Mouse (Mus musculus) myocyte (in vitro differentiated cells): Measurements from ENCODE around the gene Rab20. TPM values are rescaled to one million over a fixed set of nuclear protein-coding genes. Genes with fewer than 3 reads are reported as not detected.

ENCODE experiments used
- H3K27me3 ChIP-seq: one replicate; pipeline ENCODE4 v1.6.1; 2011; ENCODE audit not compliant: control insufficient read depth, insufficient read depth, insufficient read length
- H3K36me3 ChIP-seq: one replicate; pipeline ENCODE4 v1.6.1; 2011; ENCODE audit not compliant: control insufficient read depth, insufficient read depth
- H3K4me2 ChIP-seq: one replicate; pipeline ENCODE4 v1.6.1; 2011; ENCODE audit warnings: low read depth, control low read depth
- H3K4me3 ChIP-seq: one replicate; pipeline ENCODE4 v1.5.1; 2011; ENCODE audit warnings: mild to moderate bottlenecking, control low read depth, moderate library complexity
- H3K79me2 ChIP-seq: one replicate; pipeline ENCODE4 v1.6.1; 2011; ENCODE audit not compliant: control insufficient read depth, insufficient read depth
- H3ac ChIP-seq: one replicate; pipeline ENCODE4 v1.6.1; 2011; ENCODE audit not compliant: control insufficient read depth, insufficient read length
- CEBPB ChIP-seq: IDR thresholded peaks from 2 replicates; pipeline ENCODE4 v1.6.1; 2011; ENCODE audit warnings: mild to moderate bottlenecking, moderate library complexity; ENCODE audit not compliant: poor library complexity, insufficient read depth, severe bottlenecking
- E2F4 ChIP-seq: IDR thresholded peaks from one replicate; pipeline ENCODE4 v1.6.1; 2011; ENCODE audit warnings: mild to moderate bottlenecking, control low read depth, moderate library complexity; ENCODE audit not compliant: insufficient read depth
- MAX ChIP-seq: IDR thresholded peaks from one replicate; pipeline ENCODE4 v1.6.1; 2011; ENCODE audit warnings: low read depth, mild to moderate bottlenecking, control low read depth
- MYOD1 ChIP-seq, 3 experiments: IDR thresholded peaks; one replicate each; pipeline ENCODE4 v1.6.1; 2011; ENCODE audit warnings: control low read depth in 2 of 3, low read depth in 2 of 3, mild to moderate bottlenecking in 2 of 3, moderate library complexity in 1 of 3; ENCODE audit not compliant: insufficient read length in 2 of 3, control insufficient read depth in 1 of 3
- MYOG ChIP-seq, 3 experiments: IDR thresholded peaks; one replicate each; pipeline ENCODE4 v1.6.1; 2011; ENCODE audit warnings: control low read depth in 2 of 3, low read depth in 2 of 3, mild to moderate bottlenecking in 2 of 3; ENCODE audit not compliant: insufficient read length in 2 of 3, control insufficient read depth in 1 of 3, insufficient read depth in 1 of 3
- POLR2A ChIP-seq: IDR thresholded peaks from one replicate; pipeline ENCODE4 v1.6.1; 2011; ENCODE audit warnings: low read depth, mild to moderate bottlenecking, control low read depth, moderate library complexity; ENCODE audit not compliant: insufficient read length
- POLR2AphosphoS2 ChIP-seq: IDR thresholded peaks from one replicate; pipeline ENCODE4 v1.6.1; 2011; ENCODE audit warnings: low read depth, control low read depth; ENCODE audit not compliant: insufficient read length
- REST ChIP-seq: IDR thresholded peaks from one replicate; pipeline ENCODE4 v1.6.1; 2011; ENCODE audit warnings: mild to moderate bottlenecking, control low read depth, moderate library complexity; ENCODE audit not compliant: insufficient read depth, insufficient read length
- SRF ChIP-seq: IDR thresholded peaks from one replicate; pipeline ENCODE4 v1.6.1; 2011; ENCODE audit warnings: low read depth; ENCODE audit not compliant: control insufficient read depth, insufficient read length
- TCF12 ChIP-seq: IDR thresholded peaks from one replicate; pipeline ENCODE4 v1.6.1; 2011; ENCODE audit warnings: mild to moderate bottlenecking, control low read depth; ENCODE audit not compliant: poor library complexity, insufficient read depth, severe bottlenecking
- TCF3 ChIP-seq: IDR thresholded peaks from one replicate; pipeline ENCODE4 v1.6.1; 2011; ENCODE audit warnings: low read depth, control low read depth; ENCODE audit not compliant: insufficient read length
- USF1 ChIP-seq: IDR thresholded peaks from one replicate; pipeline ENCODE4 v1.6.1; 2011; ENCODE audit warnings: low read depth, mild to moderate bottlenecking, control low read depth, moderate library complexity
- polyA plus RNA-seq: library from polyadenylated mRNA; unstranded; fragments of >200 nt; fragmentation: generic; extraction: Trizol; gene quantifications from one replicate; pipeline ENCODE4 v1.2.1, GENCODE M21; 2012; ENCODE audit warnings: missing spikeins

The Rab20 gene
- polyA plus RNA-seq, 1 experiment, result 1.2 TPM

GRCm38 (mm10) chr8:11452559-11452958 is 26.0 kb downstream of the Rab20 start:
- H3K27me3 ChIP-seq, result no peaks in the 10 kb centered on the region
- H3K4me3 ChIP-seq, result no peak overlapping the region
- TF ChIP-seq POLR2A, result no peak
- no peak for TF ChIP-seq E2F4
- no peak for TF ChIP-seq MYOG (IDR thresholded peaks at IDR 0.05; ENCODE audit: control insufficient read depth in 1 of 3, insufficient read depth in 1 of 3, insufficient read length in 2 of 3, low read depth in 2 of 3)
- TF ChIP-seq MAX, result no peak
- no peak for TF ChIP-seq REST
- no peak for TF ChIP-seq TCF3
- TF ChIP-seq USF1, result peak; percentile 70
- no peak for TF ChIP-seq MYOD1 (IDR thresholded peaks at IDR 0.05; ENCODE audit: control insufficient read depth in 1 of 3, insufficient read length in 2 of 3, low read depth in 2 of 3)
- TF ChIP-seq CEBPB, result no peak
- no peaks in the 10 kb centered on the region for H3K79me2 ChIP-seq
- no peak overlapping the region for H3ac ChIP-seq
- no peaks in the 10 kb centered on the region for H3K36me3 ChIP-seq
- H3K4me2 ChIP-seq, result peak overlapping the region; percentile 61

DNA sequence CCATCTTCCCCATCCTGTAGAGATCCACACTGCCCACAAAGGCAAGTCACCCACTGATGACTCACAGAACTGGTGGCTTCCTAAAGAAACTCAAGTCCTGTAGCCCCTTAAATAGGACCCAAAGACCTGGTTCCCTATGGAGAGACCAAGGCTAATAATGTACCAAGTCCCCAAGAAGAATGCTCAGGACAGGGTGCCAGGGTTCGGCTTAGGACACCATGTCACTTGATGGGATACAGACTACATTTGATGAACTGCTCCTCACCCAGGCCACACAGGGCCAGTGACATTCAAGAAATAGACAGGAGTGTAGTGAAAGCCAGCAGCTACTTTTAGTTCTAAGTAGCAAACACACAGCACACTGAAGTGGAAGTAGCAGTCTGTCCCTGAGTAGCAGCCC is 26.4 kb downstream of the Rab20 start:
- Histone ChIP-seq H3K4me3 (no peak overlapping the region), H3K27me3 (no peaks in the 10 kb centered on the region), H3K4me2 (peak overlapping the region; percentile 61), H3ac (no peak overlapping the region), H3K79me2 (no peaks in the 10 kb centered on the region), H3K36me3 (no peaks in the 10 kb centered on the region)
- no peak for TF ChIP-seq E2F4
- no peak for TF ChIP-seq POLR2A
- TF ChIP-seq MAX, result no peak
- no peak for TF ChIP-seq MYOD1 (IDR thresholded peaks at IDR 0.05; ENCODE audit: control insufficient read depth in 1 of 3, insufficient read length in 2 of 3, low read depth in 2 of 3)
- no peak for TF ChIP-seq MYOG (IDR thresholded peaks at IDR 0.05; ENCODE audit: control insufficient read depth in 1 of 3, insufficient read depth in 1 of 3, insufficient read length in 2 of 3, low read depth in 2 of 3)
- no peak for TF ChIP-seq USF1
- TF ChIP-seq TCF12, result no peak
- no peak for TF ChIP-seq REST

GRCm38 (mm10) chr8:11450184-11451113 is 28.1 kb downstream of the Rab20 start:
- peaks cover 2% of the 10 kb centered on the region for H3K36me3 ChIP-seq
- no peak overlapping the region for H3K4me2 ChIP-seq
- H3ac ChIP-seq, result no peak overlapping the region
- H3K4me3 ChIP-seq, result no peak overlapping the region
- TF ChIP-seq E2F4 (no peak), POLR2AphosphoS2 (no peak), USF1 (no peak), TCF3 (no peak), TCF12 (no peak), CEBPB (no peak), MAX (no peak), MYOD1 (IDR thresholded peaks at IDR 0.05; ENCODE audit: control insufficient read depth in 1 of 3, insufficient read length in 2 of 3, low read depth in 2 of 3) (no peak), SRF (no peak), POLR2A (no peak), MYOG (IDR thresholded peaks at IDR 0.05; ENCODE audit: control insufficient read depth in 1 of 3, insufficient read depth in 1 of 3, insufficient read length in 2 of 3, low read depth in 2 of 3) (no peak), REST (no peak)
- no peaks in the 10 kb centered on the region for H3K27me3 ChIP-seq
- H3K79me2 ChIP-seq, result no peaks in the 10 kb centered on the region

DNA sequence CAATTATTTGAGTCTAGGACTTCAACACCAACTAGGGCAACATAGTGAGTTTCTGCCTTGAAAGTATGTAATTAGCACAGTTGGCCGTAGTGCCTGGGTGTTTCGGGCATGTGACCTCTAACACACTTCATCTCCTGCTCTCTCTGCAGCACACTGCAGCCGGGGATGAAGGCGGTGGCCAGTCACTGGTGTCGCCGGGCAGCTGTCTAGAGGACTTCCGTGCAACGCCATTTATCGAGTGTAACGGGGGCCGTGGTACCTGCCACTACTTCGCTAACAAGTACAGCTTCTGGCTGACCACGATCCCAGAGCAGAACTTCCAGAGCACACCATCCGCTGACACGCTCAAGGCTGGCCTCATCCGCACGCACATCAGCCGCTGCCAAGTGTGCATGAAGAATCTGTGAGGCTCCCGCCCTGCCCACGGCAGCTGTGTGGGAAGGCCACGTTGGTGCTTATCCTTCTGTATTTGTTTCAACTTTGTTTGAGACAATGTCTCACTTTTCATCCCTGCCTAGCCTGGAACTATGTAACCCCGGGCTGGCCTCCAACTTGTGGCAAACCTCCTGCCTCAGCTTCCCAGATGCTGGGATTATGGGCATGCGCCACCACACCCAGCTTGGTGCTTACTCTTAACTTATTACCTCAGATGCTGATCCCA is 30.5 kb downstream of the Rab20 start:
- Histone ChIP-seq H3K36me3 (peaks cover 3% of the 10 kb centered on the region), H3K4me3 (no peak overlapping the region), H3K27me3 (no peaks in the 10 kb centered on the region), H3ac (no peak overlapping the region), H3K79me2 (no peaks in the 10 kb centered on the region), H3K4me2 (no peak overlapping the region)
- no peak for TF ChIP-seq TCF12
- TF ChIP-seq POLR2AphosphoS2, result no peak
- TF ChIP-seq MYOG (IDR thresholded peaks at IDR 0.05; ENCODE audit: control insufficient read depth in 1 of 3, insufficient read depth in 1 of 3, insufficient read length in 2 of 3, low read depth in 2 of 3), result peak in 2 of 3 experiments; percentile 11 to 43

DNA sequence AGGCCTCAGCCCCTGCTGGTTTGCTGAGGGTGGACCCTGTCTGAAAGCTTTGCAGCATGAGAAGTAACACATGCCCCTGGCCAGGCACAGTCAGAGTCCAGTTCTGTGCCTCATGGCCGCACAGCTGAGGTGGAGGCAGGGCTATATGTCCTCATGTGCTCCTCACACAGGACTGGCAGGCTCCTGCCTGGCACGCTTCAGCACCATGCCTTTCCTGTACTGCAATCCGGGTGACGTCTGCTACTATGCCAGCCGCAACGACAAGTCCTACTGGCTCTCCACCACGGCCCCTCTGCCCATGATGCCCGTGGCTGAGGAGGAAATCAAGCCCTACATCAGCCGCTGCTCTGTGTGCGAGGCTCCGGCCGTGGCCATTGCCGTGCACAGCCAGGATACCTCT is 32.7 kb downstream of the Rab20 start:
- Histone ChIP-seq H3ac (no peak overlapping the region), H3K79me2 (no peaks in the 10 kb centered on the region), H3K36me3 (peaks cover 3% of the 10 kb centered on the region), H3K27me3 (no peaks in the 10 kb centered on the region), H3K4me2 (no peak overlapping the region), H3K4me3 (no peak overlapping the region)
- TF ChIP-seq MAX (no peak), TCF3 (no peak), SRF (no peak), MYOG (IDR thresholded peaks at IDR 0.05; ENCODE audit: control insufficient read depth in 1 of 3, insufficient read depth in 1 of 3, insufficient read length in 2 of 3, low read depth in 2 of 3) (no peak), MYOD1 (IDR thresholded peaks at IDR 0.05; ENCODE audit: control insufficient read depth in 1 of 3, insufficient read length in 2 of 3, low read depth in 2 of 3) (no peak), POLR2AphosphoS2 (no peak), POLR2A (no peak), TCF12 (no peak), CEBPB (no peak), USF1 (no peak), REST (no peak), E2F4 (no peak)
